Mouse (Mus musculus): ENCODE results near the gene Rcl1.

DNA sequence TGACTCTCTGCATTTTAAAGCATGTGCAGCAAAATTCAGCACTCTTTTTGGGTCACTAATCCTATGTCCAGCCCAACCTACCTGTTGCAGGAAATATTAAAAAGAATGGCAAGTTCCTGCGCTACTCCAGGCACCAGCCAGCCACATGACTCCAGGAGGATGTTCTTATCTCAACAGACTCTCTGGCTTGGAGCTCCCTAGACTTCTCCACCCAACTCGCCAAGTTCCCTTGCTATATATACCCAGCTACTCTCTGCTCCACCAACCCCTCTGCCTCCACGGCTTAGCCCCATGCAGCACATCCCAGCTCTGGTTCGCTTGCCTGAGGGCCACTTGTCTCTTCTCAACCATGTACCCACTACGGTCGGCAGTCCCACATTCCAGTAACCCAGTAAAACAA is 12.5 kb upstream of the Rcl1 start:
- TF ChIP-seq POLR2A (IDR thresholded peaks at IDR 0.05; ENCODE audit: borderline replicate concordance, extremely low read depth, low read depth, low read length) (no peak), CTCF (IDR thresholded peaks at IDR 0.05; ENCODE audit: insufficient read depth, low read length) (no peak)
